Mouse (Mus musculus) urinary bladder, adult 2 months (tissue): ENCODE measurements around the gene Pcyt1b. TPM values are rescaled to one million over a fixed set of nuclear protein-coding genes. Genes with fewer than 3 reads are reported as not detected.

Experiments used
- DNase-seq: peaks from one replicate; pipeline ENCODE4 v3.0.0; 2022; ENCODE audit warnings: low spot score
- polyA plus RNA-seq: library from polyadenylated mRNA; depleted of rRNA; stranded (reverse); fragments of >200 nt; gene quantifications from 2 replicates; pipeline ENCODE4 v1.2.3, GENCODE M21; 2012; rRNA removed

The Pcyt1b gene
- polyA plus RNA-seq, 1 experiment, result 0.48 TPM

GRCm38 (mm10) chrX:93732407-93732806 is 77.7 kb downstream of the Pcyt1b start:
- no peak for DNase-seq

GRCm38 (mm10) chrX:93732975-93733748 is 78.5 kb downstream of the Pcyt1b start:
- DNase-seq, result no peak

- no peak for DNase-seq
Observed at GRCm38 (mm10) chrX:93749165-93749564, 94.5 kb downstream of the Pcyt1b start.

- no peak for DNase-seq
Observed at GRCm38 (mm10) chrX:93750566-93750965, 95.9 kb downstream of the Pcyt1b start.

- DNase-seq, result no peak
Observed at GRCm38 (mm10) chrX:93755210-93755842, 100.7 kb downstream of the Pcyt1b start.

GRCm38 (mm10) chrX:93756867-93757455 is 102.3 kb downstream of the Pcyt1b start:
- no peak for DNase-seq

- DNase-seq, result no peak
Observed at GRCm38 (mm10) chrX:93760770-93761169, 106.1 kb downstream of the Pcyt1b start.

- no peak for DNase-seq
Observed at GRCm38 (mm10) chrX:93789562-93789961, 134.9 kb downstream of the Pcyt1b start.

GRCm38 (mm10) chrX:93793168-93793567 is 138.5 kb downstream of the Pcyt1b start:
- no peak for DNase-seq

Other genes starting within 250 kb of the Pcyt1b start
- 2.0 and 3.3 TPM in 2 replicates for gene Pola1, start 22.7 kb upstream of the Pcyt1b start, polyA plus RNA-seq
- 26.9 and 30.5 TPM in 2 replicates for gene Pdk3, start 177.3 kb downstream of the Pcyt1b start, polyA plus RNA-seq